In genomic region chr12:76839298-76839697, GRCm38 (mm10) we compare ENCODE assay signal across 37 mouse cellular contexts. TPM values are rescaled to one million over a fixed set of nuclear protein-coding genes. Genes with fewer than 3 reads are reported as not detected.
"Had no signal": no experiment of that assay in that cellular context is flagged by ENCODE, and none has a peak within 500 bp of the region (broad histone marks: within the 10 kb centered on the region; RNA-seq: fewer than 3 reads in every experiment).

No protein-coding gene starts in this region.

- H3K4me3 ChIP-seq: midbrain, embryonic 12.5 days; midbrain, embryonic 15.5 days; neural tube, embryonic 12.5 days had no signal

- H3K9ac ChIP-seq: limb, embryonic 12.5 days; limb, embryonic 13.5 days; limb, embryonic 15.5 days; liver, embryonic 12.5 days; liver, embryonic 15.5 days; liver, postnatal 0 days; lung, embryonic 14.5 days; midbrain, embryonic 12.5 days; neural tube, embryonic 12.5 days had no signal

- ATAC-seq: liver, embryonic 12.5 days; liver, postnatal 0 days; lung, postnatal 0 days; midbrain, embryonic 13.5 days; midbrain, embryonic 15.5 days; midbrain, embryonic 16.5 days had no signal

- H3K4me2 ChIP-seq: midbrain, embryonic 11.5 days had no signal

- H3K9me3 ChIP-seq: limb, embryonic 10.5 days; limb, embryonic 12.5 days; limb, embryonic 13.5 days; limb, embryonic 15.5 days; liver, embryonic 12.5 days; liver, embryonic 13.5 days; liver, embryonic 15.5 days; lung, embryonic 15.5 days; megakaryocyte, embryonic 14.5 days; midbrain, embryonic 12.5 days; midbrain, embryonic 13.5 days; midbrain, embryonic 15.5 days; neural tube, embryonic 12.5 days had no signal

- H3K4me1 ChIP-seq: neural tube, embryonic 12.5 days had no signal

- DNase-seq: left cerebral cortex, postnatal 4 days; liver; liver, embryonic 13.5 days; liver, postnatal 0 days; lung, adult 18-20 months; lung, adult 2 months; lung, embryonic 14.5 days; lung, postnatal 10 days; lung, postnatal 14 days; lung, postnatal 36 days; lung, postnatal 4 days; midbrain, embryonic 14.5 days had no signal

- H3K27me3 ChIP-seq: limb, embryonic 12.5 days; limb, embryonic 13.5 days; limb, embryonic 15.5 days; liver, embryonic 13.5 days; liver, embryonic 15.5 days; lung, embryonic 15.5 days; midbrain, embryonic 15.5 days; neural tube, embryonic 12.5 days had no signal

- H3K36me3 ChIP-seq: limb, embryonic 10.5 days; limb, embryonic 15.5 days; liver, embryonic 15.5 days; lung, embryonic 15.5 days; midbrain, embryonic 12.5 days; midbrain, embryonic 15.5 days; neural tube, embryonic 12.5 days had no signal

- H3K27ac ChIP-seq: limb, embryonic 10.5 days; limb, embryonic 12.5 days; limb, embryonic 13.5 days; limb, embryonic 15.5 days; liver, embryonic 12.5 days; liver, embryonic 13.5 days; liver, embryonic 14.5 days; liver, embryonic 15.5 days; lung, embryonic 15.5 days; macrophage; midbrain, embryonic 12.5 days; midbrain, embryonic 13.5 days; midbrain, embryonic 15.5 days; neural tube, embryonic 12.5 days had no signal

RNA-seq across cellular contexts. Expression of gene Rab15, which starts 16.6 kb away (rescaled TPM):
- total RNA-seq: liver, adult 2 months; megakaryocyte, adult 5-6 weeks; megakaryocyte-erythroid progenitor cell, adult 5-6 weeks; monocyte, adult 5-6 weeks had no signal
- polyA plus RNA-seq: liver, adult 2 months had no signal

RNA-seq across cellular contexts. Expression of gene Gpx2, which starts 43.9 kb away (rescaled TPM):
- total RNA-seq: left cerebral cortex, postnatal 4 days; megakaryocyte progenitor cell, adult 5-6 weeks; megakaryocyte, adult 5-6 weeks; megakaryocyte-erythroid progenitor cell, adult 5-6 weeks; monocyte, adult 5-6 weeks had no signal
- polyA plus RNA-seq: liver, embryonic 11.5 days; liver, embryonic 12.5 days; liver, embryonic 13.5 days; liver, embryonic 15.5 days; macrophage; midbrain, embryonic 11.5 days; midbrain, embryonic 12.5 days; midbrain, embryonic 13.5 days; midbrain, embryonic 14.5 days; midbrain, embryonic 15.5 days; myocyte; neural tube, embryonic 11.5 days; neural tube, embryonic 12.5 days had no signal
